Mouse (Mus musculus) adrenal gland, postnatal 14 days (tissue): ENCODE results near the gene Acmsd. TPM values are rescaled to one million over a fixed set of nuclear protein-coding genes. Genes with fewer than 3 reads are reported as not detected.
A peak's percentile ranks its signal among the peaks of the same experiment; 100 is the strongest.

Experiments used
- DNase-seq: peaks from one replicate; pipeline ENCODE4 v3.0.0; 2021; ENCODE audit warnings: mixed read lengths
- total RNA-seq: library from RNA; stranded (reverse); gene quantifications from 2 replicates; pipeline ENCODE4 v1.2.3, GENCODE M21; 2021

The Acmsd gene
- total RNA-seq, 1 experiment from 2014 or later = 0.70 TPM

DNA sequence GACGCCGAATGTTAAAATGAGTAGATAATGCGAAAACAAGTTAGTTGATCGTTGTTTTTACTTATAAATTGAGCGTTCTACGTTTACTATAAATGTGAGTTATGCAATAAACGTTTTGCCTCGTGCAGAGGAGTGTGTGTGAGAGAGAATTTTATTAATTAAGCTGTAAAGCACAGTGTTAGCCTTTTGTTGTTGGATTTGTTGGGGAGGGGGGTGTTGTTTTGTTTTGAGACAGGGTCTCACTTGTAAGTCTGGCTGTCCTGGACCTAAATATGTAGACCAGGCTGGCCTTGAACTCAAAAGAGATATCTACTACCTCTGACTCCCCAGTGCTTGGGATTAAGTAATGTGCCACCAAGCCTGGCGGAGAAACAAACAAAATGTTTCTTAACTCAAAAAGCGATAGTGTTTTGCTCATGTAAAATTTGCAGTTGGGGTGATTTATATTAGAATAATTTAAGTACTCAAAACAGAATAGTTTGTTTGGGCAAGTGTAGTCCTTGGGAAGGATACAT lies 46.0 kb downstream of the Acmsd start:
- DNase-seq = peak; percentile 18

- DNase-seq = no peak
These were observed 47.0 kb downstream of the Acmsd start for GRCm38 (mm10) chr1:127776246-127776645.

DNA sequence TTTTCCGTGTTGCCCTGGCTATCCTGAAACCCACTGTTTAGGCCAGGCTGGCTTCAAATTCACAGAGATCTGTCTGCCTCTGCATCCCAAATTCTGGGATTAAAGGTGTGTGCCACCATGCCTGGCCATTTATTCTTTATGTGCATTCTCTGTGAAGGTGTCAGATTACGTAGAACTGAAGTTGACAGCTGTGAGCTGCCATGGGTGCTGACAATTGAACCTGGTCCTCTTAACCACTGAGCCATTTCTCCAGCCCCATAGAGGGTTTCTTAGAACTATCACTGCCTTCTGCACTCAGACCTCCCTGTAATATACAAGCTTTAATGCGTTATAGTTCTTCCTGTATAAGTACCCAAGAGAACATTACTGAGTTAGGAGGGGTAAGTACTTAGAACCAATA lies 49.4 kb downstream of the Acmsd start:
- DNase-seq = no peak

- DNase-seq = no peak
These were observed 50.9 kb downstream of the Acmsd start for GRCm38 (mm10) chr1:127780142-127780541.

DNA sequence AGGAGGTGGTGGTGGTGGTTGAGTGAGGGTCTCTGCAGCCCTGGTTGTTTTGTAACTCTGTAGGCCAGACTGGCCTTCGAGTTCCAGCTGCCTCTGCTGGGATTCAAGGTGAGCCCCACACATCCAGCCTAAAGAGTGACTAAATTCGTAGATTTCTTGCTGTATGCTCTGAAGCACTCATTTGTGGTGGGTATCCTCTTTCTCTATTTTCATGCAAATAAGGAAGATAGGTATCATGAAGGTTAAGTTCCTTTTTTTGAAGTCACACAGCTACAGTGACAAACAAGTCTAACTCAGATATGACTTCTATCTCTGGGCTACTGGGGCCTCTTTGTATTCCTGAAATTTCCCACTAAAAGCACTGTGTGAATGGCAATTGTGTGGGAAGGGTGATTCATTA lies 51.6 kb downstream of the Acmsd start:
- no peak for DNase-seq

DNA sequence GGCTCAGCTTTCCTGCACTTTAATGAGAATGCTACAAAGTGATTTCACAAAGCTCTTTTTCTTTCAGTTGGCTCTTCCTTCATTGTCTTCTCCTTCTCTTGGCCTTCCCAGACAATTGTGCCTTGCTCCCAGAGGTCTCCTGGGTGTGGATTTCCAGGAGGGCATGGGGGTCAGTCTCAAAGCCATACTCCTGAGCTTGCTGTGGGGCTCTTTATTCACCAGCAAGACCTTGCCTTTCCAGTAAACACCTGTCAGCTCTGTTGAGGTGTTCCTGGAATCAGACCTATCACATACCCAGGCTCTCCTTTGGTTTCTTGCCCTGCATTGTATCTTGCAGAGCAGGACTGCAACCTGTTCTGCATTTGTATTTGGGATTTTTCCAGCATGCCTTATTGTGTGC lies 54.6 kb downstream of the Acmsd start:
- no peak for DNase-seq

DNA sequence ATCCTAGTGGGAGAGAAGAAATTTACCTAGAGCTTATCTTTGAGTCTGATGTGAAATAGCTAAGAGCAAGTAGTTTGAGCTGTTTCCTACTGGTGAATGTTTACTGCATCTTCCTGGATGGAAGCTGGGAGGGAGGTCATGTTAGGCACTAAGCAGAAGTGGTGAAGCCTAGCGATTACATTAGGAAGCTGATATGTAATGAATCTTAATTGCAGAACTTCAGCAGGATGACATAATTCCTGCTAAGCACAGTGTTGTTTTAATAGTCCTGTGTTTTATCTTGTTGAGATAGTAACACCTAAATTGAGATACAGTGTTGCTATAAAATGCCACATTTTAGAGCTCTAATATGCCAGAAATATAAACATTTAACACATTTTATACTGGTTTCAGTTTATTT lies 56.7 kb downstream of the Acmsd start:
- no peak for DNase-seq

GRCm38 (mm10) chr1:127788943-127789342 lies 59.7 kb downstream of the Acmsd start:
- no peak for DNase-seq

DNA sequence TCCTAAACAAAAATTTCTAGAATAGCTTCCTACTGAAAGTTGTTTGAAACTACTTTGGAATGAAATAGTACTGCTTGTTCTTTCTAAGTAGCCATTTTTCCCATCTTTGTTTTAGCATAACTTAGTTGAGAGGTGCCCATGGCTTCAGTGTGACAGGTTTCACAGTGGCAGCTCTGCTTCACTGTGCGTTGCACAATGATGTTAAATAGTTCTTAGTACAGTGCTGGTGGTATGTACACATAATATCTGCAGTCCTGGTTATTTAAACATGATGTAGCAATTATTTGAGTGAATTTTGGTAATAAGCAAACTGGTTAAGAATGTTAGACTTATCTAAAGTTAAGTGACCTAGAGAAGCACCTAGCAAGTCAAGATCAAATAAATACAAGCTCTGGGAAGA lies 64.2 kb downstream of the Acmsd start:
- no peak for DNase-seq

DNA sequence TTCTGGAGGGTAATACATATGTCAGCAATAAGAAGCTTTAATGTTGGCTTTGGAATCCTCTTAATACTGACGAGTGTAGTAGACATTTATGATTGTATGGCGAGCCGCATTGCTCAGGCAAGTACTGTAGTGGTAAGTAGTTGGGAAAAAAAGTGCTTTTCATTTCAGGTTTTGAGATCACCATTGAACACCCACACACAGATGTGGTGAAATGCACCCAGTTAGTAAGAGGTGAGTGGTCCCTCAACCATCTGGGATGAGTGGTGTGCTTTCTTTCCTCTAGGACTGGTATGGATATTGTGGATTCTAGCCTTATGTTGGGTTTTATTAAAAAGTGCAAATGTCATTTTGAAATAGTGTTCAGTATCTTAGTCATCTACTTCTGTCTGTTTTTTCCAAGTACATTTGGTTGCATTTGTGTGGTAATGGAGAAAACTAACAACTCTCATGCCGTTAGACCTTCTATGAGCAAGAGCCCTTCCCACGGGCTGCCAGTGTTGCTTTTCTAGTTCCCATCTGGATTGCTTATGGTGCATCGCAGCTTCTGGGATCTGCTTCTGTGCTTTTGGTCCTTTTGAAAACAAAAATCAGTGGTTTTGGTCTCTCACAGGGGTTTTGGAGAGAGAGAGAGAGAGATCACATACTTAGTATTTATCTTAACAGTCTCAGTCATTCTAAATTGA lies 66.0 kb downstream of the Acmsd start:
- no peak for DNase-seq

GRCm38 (mm10) chr1:127796341-127796740 lies 67.1 kb downstream of the Acmsd start:
- no peak for DNase-seq

DNA sequence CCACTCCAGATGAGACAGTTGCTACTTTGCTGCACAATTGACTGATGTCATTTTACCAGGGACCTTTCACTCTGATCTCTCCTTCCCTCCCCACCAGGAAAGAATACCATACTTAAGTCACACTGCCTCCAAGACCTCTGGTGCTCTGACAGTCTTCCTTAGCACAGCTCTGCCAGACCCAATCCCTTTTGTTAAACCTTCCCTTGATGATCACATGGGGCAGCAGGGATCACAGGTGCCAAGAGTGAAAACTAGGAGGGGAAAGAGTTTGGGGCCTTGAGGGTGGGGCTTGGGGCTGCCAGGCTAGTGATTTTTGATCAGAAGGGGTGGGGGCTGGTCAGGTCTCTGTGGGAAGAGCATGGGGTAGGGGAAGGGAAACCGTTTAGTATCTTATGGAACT lies 67.5 kb downstream of the Acmsd start:
- no peak for DNase-seq

DNA sequence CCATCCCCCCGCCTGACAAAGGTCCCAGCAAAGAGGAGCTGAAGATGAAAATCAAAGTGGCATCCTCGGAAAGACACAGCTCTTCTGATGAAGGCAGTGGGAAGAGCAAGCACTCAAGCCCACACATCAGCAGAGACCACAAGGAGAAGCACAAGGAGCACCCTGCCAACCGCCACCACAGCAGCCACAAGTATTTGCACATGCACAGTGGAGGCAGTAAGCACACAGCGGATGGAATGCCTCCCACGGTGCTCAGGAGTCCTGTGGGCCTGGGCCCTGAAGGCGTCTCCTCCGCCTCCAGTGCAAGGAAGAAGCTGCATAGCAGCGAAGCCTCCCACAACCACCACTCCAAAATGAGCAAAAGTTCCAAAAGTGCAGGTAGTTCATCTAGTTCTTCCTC lies 73.7 kb downstream of the Acmsd start:
- DNase-seq = no peak

- DNase-seq = no peak
These were observed 79.5 kb downstream of the Acmsd start for GRCm38 (mm10) chr1:127808671-127809070.

- no peak for DNase-seq
These were observed 83.7 kb downstream of the Acmsd start for GRCm38 (mm10) chr1:127812929-127813328.

GRCm38 (mm10) chr1:127816381-127816780 lies 87.2 kb downstream of the Acmsd start:
- DNase-seq = no peak

Other genes with a start within 250 kb of the Acmsd start
- 0.82 and 0.94 TPM in 2 replicates for gene Tmem163, start 49.9 kb upstream of the Acmsd start, total RNA-seq
- gene Ccnt2, start 44.8 kb downstream of the Acmsd start, total RNA-seq = 40.2 and 46.5 TPM in 2 replicates
- gene Map3k19, start 125.6 kb downstream of the Acmsd start, total RNA-seq = 0.07 and 0.60 TPM in 2 replicates
- gene Rab3gap1, start 139.4 kb downstream of the Acmsd start, total RNA-seq = 41.1 and 46.4 TPM in 2 replicates